Mouse (Mus musculus) embryonic facial prominence, embryonic 12.5 days (tissue): Measurements from ENCODE around the gene Il17rd. TPM values are rescaled to one million over a fixed set of nuclear protein-coding genes. Genes with fewer than 3 reads are reported as not detected.

Experiments used
- ATAC-seq: fragments of 200-750 bp; cut with Nextera tagmentation; 2 replicates; pipeline ENCODE4 v1.8.0; 2017; ENCODE audit not compliant: insufficient number of reproducible peaks, insufficient read depth, low FRiP score, low TSS enrichment
- H3K27ac ChIP-seq: fragments of 300-500 bp; sonication (generic); 2 replicates; pipeline ENCODE4 v1.5.1; 2016; ENCODE audit warnings: mild to moderate bottlenecking
- H3K27me3 ChIP-seq: fragments of 300-500 bp; sonication (generic); 2 replicates; pipeline ENCODE4 v1.6.1; 2016; ENCODE audit warnings: mild to moderate bottlenecking, moderate library complexity
- H3K36me3 ChIP-seq: fragments of 300-500 bp; sonication (generic); 2 replicates; pipeline ENCODE4 v1.6.1; 2016; ENCODE audit warnings: mild to moderate bottlenecking
- H3K4me1 ChIP-seq: fragments of 300-500 bp; sonication (generic); 2 replicates; pipeline ENCODE4 v1.6.1; 2016
- H3K4me2 ChIP-seq: fragments of 300-500 bp; sonication (generic); replicated peaks from 2 replicates; pipeline ENCODE4 v1.6.1; 2016; ENCODE audit warnings: mild to moderate bottlenecking, moderate library complexity
- H3K4me3 ChIP-seq: fragments of 300-500 bp; sonication (generic); 2 replicates; pipeline ENCODE4 v1.5.1; 2016; ENCODE audit warnings: mild to moderate bottlenecking
- H3K9ac ChIP-seq: fragments of 300-500 bp; sonication (generic); 2 replicates; pipeline ENCODE4 v1.6.1; 2016; ENCODE audit warnings: mild to moderate bottlenecking, moderate library complexity
- H3K9me3 ChIP-seq: fragments of 300-500 bp; sonication (generic); 2 replicates; pipeline ENCODE4 v1.6.1; 2016; ENCODE audit warnings: mild to moderate bottlenecking, moderate library complexity
- WGBS: fragments of 180-500 bp; shearing (Covaris S2); methylation state at CpG from one replicate; pipeline ENCODE4 v1.1.7; 2016; 5-methylcytosine and 5-hydroxymethylcytosine counted together
- polyA plus RNA-seq: library from polyadenylated mRNA; unstranded; fragments of >200 nt; fragmentation: Nextera tagmentation; extraction: Ambion mirVana; gene quantifications from 2 replicates; pipeline ENCODE4 v1.2.1, GENCODE M21; 2016

Gene Il17rd
- polyA plus RNA-seq, 1 experiment from 2014 or later, result 11.2 TPM

- no peaks in the 10 kb centered on the region for H3K4me1 ChIP-seq
- H3K9ac ChIP-seq, result no peak overlapping the region
- no peak overlapping the region for H3K4me3 ChIP-seq
- H3K27me3 ChIP-seq, result no peaks in the 10 kb centered on the region
- H3K36me3 ChIP-seq, result no peaks in the 10 kb centered on the region
- ATAC-seq, result no peak
- WGBS, result 94% methylated on average over 3 of the region's 3 CpGs
- H3K9me3 ChIP-seq, result no peaks in the 10 kb centered on the region
- H3K27ac ChIP-seq, result no peak overlapping the region
- no peak overlapping the region for H3K4me2 ChIP-seq
These were observed 91.3 kb downstream of the Il17rd start for GRCm38 (mm10) chr14:27130031-27130430.

GRCm38 (mm10) chr14:27130676-27131075 lies 91.9 kb downstream of the Il17rd start:
- WGBS, result 81% methylated on average over 1 of the region's 1 CpGs
- H3K4me3 ChIP-seq, result no peak overlapping the region
- H3K4me2 ChIP-seq, result no peak overlapping the region
- ATAC-seq, result no peak
- no peak overlapping the region for H3K9ac ChIP-seq
- H3K27ac ChIP-seq, result no peak overlapping the region
- H3K9me3 ChIP-seq, result no peaks in the 10 kb centered on the region
- H3K27me3 ChIP-seq, result no peaks in the 10 kb centered on the region
- no peaks in the 10 kb centered on the region for H3K36me3 ChIP-seq
- no peaks in the 10 kb centered on the region for H3K4me1 ChIP-seq

- no peak overlapping the region for H3K27ac ChIP-seq
- no peak for ATAC-seq
- H3K4me2 ChIP-seq, result no peak overlapping the region
- H3K27me3 ChIP-seq, result no peaks in the 10 kb centered on the region
- H3K4me3 ChIP-seq, result no peak overlapping the region
- no peaks in the 10 kb centered on the region for H3K9me3 ChIP-seq
- H3K36me3 ChIP-seq, result no peaks in the 10 kb centered on the region
- no peak overlapping the region for H3K9ac ChIP-seq
- WGBS, result 90% methylated on average over 1 of the region's 1 CpGs
- no peaks in the 10 kb centered on the region for H3K4me1 ChIP-seq
These were observed 92.8 kb downstream of the Il17rd start for GRCm38 (mm10) chr14:27131521-27131920.

- H3K27ac ChIP-seq, result no peak overlapping the region
- H3K9ac ChIP-seq, result no peak overlapping the region
- H3K4me2 ChIP-seq, result no peak overlapping the region
- no peaks in the 10 kb centered on the region for H3K9me3 ChIP-seq
- no peak for ATAC-seq
- peaks cover 3% of the 10 kb centered on the region; the same call in 1 of the 2 replicates for H3K4me1 ChIP-seq
- 90% methylated on average over 9 of the region's 9 CpGs for WGBS
- no peaks in the 10 kb centered on the region for H3K27me3 ChIP-seq
- no peaks in the 10 kb centered on the region for H3K36me3 ChIP-seq
- H3K4me3 ChIP-seq, result no peak overlapping the region
These were observed 100.2 kb downstream of the Il17rd start for GRCm38 (mm10) chr14:27138891-27139290.

- Histone ChIP-seq H3K27ac (no peak overlapping the region), H3K36me3 (no peaks in the 10 kb centered on the region), H3K4me2 (no peak overlapping the region), H3K27me3 (no peaks in the 10 kb centered on the region), H3K4me1 (peaks cover 5% of the 10 kb centered on the region), H3K4me3 (no peak overlapping the region), H3K9me3 (no peaks in the 10 kb centered on the region), H3K9ac (no peak overlapping the region)
- no peak for ATAC-seq
- 83% methylated on average over 3 of the region's 3 CpGs for WGBS
These were observed 101.2 kb downstream of the Il17rd start for GRCm38 (mm10) chr14:27139968-27140367.

GRCm38 (mm10) chr14:27141486-27141885 lies 102.7 kb downstream of the Il17rd start:
- no peak for ATAC-seq
- H3K9me3 ChIP-seq, result no peaks in the 10 kb centered on the region
- no peak overlapping the region for H3K4me2 ChIP-seq
- no peaks in the 10 kb centered on the region for H3K27me3 ChIP-seq
- no peak overlapping the region for H3K4me3 ChIP-seq
- no peak overlapping the region for H3K9ac ChIP-seq
- 30% methylated on average over 3 of the region's 3 CpGs for WGBS
- no peaks in the 10 kb centered on the region for H3K36me3 ChIP-seq
- H3K4me1 ChIP-seq, result peaks cover 13% of the 10 kb centered on the region
- H3K27ac ChIP-seq, result no peak overlapping the region

- 85% methylated on average over 5 of the region's 5 CpGs for WGBS
- ATAC-seq, result no peak
- no peaks in the 10 kb centered on the region for H3K27me3 ChIP-seq
- no peaks in the 10 kb centered on the region for H3K9me3 ChIP-seq
- H3K9ac ChIP-seq, result no peak overlapping the region
- no peak overlapping the region for H3K4me3 ChIP-seq
- peaks cover 13% of the 10 kb centered on the region for H3K4me1 ChIP-seq
- H3K36me3 ChIP-seq, result no peaks in the 10 kb centered on the region
- H3K27ac ChIP-seq, result no peak overlapping the region
- H3K4me2 ChIP-seq, result no peak overlapping the region
These were observed 103.9 kb downstream of the Il17rd start for GRCm38 (mm10) chr14:27142680-27143079.

- WGBS, result 47% methylated on average over 8 of the region's 8 CpGs
- Histone ChIP-seq H3K9ac (no peak overlapping the region; the same call in 1 of the 2 replicates), H3K9me3 (no peaks in the 10 kb centered on the region), H3K27ac (peak overlapping the region; percentile 26; the same call in 1 of the 2 replicates), H3K4me3 (no peak overlapping the region), H3K4me2 (no peak overlapping the region), H3K36me3 (no peaks in the 10 kb centered on the region), H3K27me3 (no peaks in the 10 kb centered on the region), H3K4me1 (peaks cover 16% of the 10 kb centered on the region)
- peak; percentile 71; the same call in 1 of the 2 replicates for ATAC-seq
These were observed 106.7 kb downstream of the Il17rd start for GRCm38 (mm10) chr14:27145171-27146045.

- no peak for ATAC-seq
- 89% methylated on average over 7 of the region's 7 CpGs for whole genome bisulfite sequencing
These were observed 109.0 kb downstream of the Il17rd start for GRCm38 (mm10) chr14:27147726-27148125.

GRCm38 (mm10) chr14:27149401-27149800 lies 110.7 kb downstream of the Il17rd start:
- WGBS, result 93% methylated on average over 5 of the region's 5 CpGs
- Histone ChIP-seq H3K36me3 (no peaks in the 10 kb centered on the region), H3K27me3 (no peaks in the 10 kb centered on the region), H3K4me2 (no peak overlapping the region), H3K9me3 (no peaks in the 10 kb centered on the region), H3K9ac (no peak overlapping the region), H3K4me3 (no peak overlapping the region), H3K4me1 (peaks cover 26% of the 10 kb centered on the region), H3K27ac (no peak overlapping the region)
- ATAC-seq, result no peak

More at GRCm38 (mm10) chr14:27147726-27148125, 109.0 kb downstream of the Il17rd start:
- Histone ChIP-seq H3K9ac (no peak overlapping the region), H3K27ac (no peak overlapping the region), H3K4me1 (peaks cover 26% of the 10 kb centered on the region), H3K4me2 (no peak overlapping the region), H3K4me3 (no peak overlapping the region), H3K9me3 (no peaks in the 10 kb centered on the region), H3K36me3 (no peaks in the 10 kb centered on the region), H3K27me3 (no peaks in the 10 kb centered on the region)

GRCm38 (mm10) chr14:27150011-27150640 lies 111.4 kb downstream of the Il17rd start:
- H3K9ac ChIP-seq, result no peak overlapping the region
- H3K36me3 ChIP-seq, result no peaks in the 10 kb centered on the region
- no peaks in the 10 kb centered on the region for H3K27me3 ChIP-seq
- H3K27ac ChIP-seq, result no peak overlapping the region
- ATAC-seq, result no peak
- 54% methylated on average over 6 of the region's 6 CpGs for WGBS
- no peak overlapping the region for H3K4me2 ChIP-seq
- no peak overlapping the region for H3K4me3 ChIP-seq
- H3K4me1 ChIP-seq, result peaks cover 24% of the 10 kb centered on the region
- no peaks in the 10 kb centered on the region for H3K9me3 ChIP-seq

- H3K9me3 ChIP-seq, result no peaks in the 10 kb centered on the region
- no peak for ATAC-seq
- H3K27me3 ChIP-seq, result no peaks in the 10 kb centered on the region
- H3K4me1 ChIP-seq, result peaks cover 20% of the 10 kb centered on the region
- H3K27ac ChIP-seq, result peak overlapping the region; percentile 46; the same call in 1 of the 2 replicates
- no peak overlapping the region; the same call in 1 of the 2 replicates for H3K4me2 ChIP-seq
- H3K4me3 ChIP-seq, result no peak overlapping the region
- no peaks in the 10 kb centered on the region for H3K36me3 ChIP-seq
- WGBS, result 36% methylated on average over 8 of the region's 8 CpGs
- no peak overlapping the region for H3K9ac ChIP-seq
These were observed 112.7 kb downstream of the Il17rd start for GRCm38 (mm10) chr14:27151432-27151831.
